Mouse (Mus musculus) layer of hippocampus, postnatal 14 days (tissue): ENCODE measurements around the gene Aldh1l2. TPM values are rescaled to one million over a fixed set of nuclear protein-coding genes. Genes with fewer than 3 reads are reported as not detected.
A peak's percentile ranks its signal among the peaks of the same experiment; 100 is the strongest.
"Not testable (repeated sequence)": the region's sequence is repeated elsewhere in the genome, so short reads cannot be mapped to it uniquely, and the experiment has no call there.

Experiments used
- DNase-seq, 2 experiments: peaks; one replicate each; pipeline ENCODE4 v3.0.0; 2021 to 2022; ENCODE audit warnings: low spot score in 2 of 2, mixed read lengths in 1 of 2
- long read RNA-seq, 2 experiments: library from polyadenylated mRNA; stranded (forward); transcript quantifications; one replicate each; pipeline ENCODE4 v2.0.0; 2021
- total RNA-seq, 2 experiments: library from RNA; stranded (reverse); gene quantifications; 2 replicates each; pipeline ENCODE4 v1.2.3; 2021

Gene Aldh1l2
- 1 to 10 TPM; 5.5 to 5.6 TPM for total RNA-seq
- long read RNA-seq, experiment 1, partial matches to known transcripts = 2 of 4 reads
- long read RNA-seq, experiment 1, other reads (novel, unspliced or antisense) = 2 of 4 reads
- long read RNA-seq, experiment 2, partial matches to known transcripts = 2 of 2 reads
- long read RNA-seq, experiment 2, other reads (novel, unspliced or antisense) = 0 of 2 reads

DNA sequence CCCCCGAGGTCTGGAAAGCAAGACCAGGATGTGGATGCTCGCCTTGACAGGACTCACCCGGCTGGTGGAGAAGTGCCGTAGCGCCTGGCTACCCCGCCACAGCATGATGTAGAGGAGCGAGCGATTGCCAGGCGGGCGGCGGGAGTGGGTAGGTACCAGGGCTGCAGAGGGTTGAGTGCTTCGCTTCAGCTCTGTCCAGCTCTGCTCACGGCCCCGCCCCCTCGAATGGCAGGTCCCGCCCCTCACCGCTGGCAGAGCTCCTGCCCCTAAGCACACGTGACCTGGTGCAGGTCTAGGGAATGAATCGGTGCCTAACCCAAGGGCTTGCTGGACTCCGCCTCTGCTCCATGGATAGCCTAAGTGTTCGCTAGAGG lies at the start of gene Aldh1l2:
Aldh1l2 (minus strand) TSS at position 231 of the 374 bp plus-strand sequence.
- DNase-seq = peak; percentile 37 to 46

DNA sequence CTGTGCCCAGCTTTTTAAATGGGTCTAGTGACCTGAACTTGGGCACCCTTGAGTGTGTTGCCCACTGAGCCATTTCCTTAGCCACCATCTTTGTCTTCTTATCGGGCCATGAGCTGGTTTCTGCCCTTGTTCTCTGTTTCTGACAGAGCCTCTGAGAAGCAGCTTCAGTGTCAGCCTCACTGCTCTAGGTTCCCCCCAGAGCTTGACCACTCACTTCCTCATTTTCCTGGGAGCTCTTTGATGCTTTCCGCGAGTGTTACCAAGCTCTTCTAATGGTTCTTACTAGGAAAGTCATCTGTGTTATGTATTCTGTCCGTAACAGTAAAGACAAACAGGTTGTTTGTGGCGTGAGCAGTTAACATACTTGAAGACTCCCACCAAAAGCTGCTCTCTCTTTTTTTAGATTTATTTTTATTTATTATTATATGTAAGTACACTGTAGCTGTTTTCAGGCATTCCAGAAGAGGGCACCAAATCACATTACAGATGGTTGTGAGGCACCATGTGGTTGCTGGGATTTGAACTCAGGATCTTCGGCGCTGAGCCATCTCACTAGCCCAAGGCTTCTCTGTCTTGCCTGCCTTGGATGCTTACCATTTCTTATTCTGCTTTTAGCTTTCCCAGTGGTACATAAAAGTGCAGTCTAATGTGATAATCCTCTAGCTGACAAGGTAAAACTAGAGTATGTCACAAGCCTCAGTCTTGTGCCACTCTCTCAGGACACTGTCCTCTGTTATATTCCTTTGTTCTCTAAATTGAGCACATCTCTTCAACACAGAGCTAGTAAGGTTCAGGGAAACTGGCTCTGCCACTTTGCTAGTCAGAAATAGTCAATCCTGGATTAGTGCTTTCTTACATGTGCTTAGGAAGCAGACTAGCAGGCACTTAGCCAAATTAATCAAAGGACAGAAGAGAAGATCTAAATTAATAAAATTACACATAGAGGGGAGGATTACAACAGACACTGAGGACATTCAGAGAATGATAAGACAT lies 31.8 kb upstream of the Aldh1l2 start:
- DNase-seq = no peak

DNA sequence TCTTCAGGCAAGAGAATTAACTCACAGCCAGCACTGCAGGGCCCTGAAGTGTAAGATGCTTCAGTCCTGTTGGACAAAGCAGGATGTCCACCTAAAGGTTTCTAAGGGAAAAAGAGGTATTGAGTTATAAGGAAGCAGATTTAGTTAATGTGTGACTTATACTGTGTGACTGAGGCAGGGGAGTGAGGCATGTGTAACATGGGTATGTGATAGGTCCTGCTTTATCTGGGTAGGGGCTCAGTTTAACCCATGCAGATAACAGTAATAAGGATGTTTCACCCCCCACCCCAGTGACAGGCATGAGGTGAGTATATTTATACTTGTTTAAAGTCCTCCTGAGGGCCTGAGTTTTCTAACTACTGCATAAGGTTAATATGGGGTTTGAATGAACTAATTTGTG lies 29.1 kb upstream of the Aldh1l2 start:
- no peak for DNase-seq

DNA sequence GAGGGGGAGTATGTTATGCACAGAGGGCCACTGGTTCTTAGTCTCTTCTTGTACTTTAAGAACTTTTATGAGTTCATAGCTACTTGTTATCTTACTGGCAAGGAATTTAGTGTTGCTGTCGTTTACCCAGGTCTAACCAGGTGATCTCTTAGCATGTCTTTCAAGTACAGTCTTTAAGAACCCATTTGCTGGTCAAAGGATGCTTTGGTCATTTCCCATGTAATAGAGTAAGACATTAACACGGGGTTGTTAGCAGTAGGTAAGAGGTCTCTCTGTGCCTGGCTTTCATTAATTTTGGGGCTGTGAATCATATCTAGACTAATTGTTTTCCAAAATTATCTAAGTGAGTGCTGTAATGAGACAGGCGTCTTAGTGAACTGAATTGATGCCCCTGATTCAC lies 11.4 kb upstream of the Aldh1l2 start:
- DNase-seq = no peak

DNA sequence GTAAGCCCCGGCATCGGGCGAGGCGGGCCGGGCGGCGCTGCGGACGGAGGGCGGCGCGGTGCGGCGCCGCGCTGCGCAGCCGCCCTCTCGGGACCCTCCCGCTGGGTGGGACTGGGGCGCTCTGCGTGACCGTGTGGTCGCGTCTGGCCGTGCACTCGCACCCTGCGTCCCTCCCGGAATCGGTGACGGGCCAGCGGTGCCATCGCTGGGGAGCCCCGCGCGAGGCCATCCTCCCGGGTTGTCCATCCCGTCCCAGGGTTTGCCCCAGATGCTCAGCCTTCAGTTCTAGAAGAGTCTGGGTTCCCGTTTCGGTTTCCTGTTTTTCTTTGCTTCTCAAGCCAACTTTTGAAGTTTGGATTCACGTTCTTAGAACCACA lies 10.2 kb upstream of the Aldh1l2 start:
- DNase-seq = no peak

DNA sequence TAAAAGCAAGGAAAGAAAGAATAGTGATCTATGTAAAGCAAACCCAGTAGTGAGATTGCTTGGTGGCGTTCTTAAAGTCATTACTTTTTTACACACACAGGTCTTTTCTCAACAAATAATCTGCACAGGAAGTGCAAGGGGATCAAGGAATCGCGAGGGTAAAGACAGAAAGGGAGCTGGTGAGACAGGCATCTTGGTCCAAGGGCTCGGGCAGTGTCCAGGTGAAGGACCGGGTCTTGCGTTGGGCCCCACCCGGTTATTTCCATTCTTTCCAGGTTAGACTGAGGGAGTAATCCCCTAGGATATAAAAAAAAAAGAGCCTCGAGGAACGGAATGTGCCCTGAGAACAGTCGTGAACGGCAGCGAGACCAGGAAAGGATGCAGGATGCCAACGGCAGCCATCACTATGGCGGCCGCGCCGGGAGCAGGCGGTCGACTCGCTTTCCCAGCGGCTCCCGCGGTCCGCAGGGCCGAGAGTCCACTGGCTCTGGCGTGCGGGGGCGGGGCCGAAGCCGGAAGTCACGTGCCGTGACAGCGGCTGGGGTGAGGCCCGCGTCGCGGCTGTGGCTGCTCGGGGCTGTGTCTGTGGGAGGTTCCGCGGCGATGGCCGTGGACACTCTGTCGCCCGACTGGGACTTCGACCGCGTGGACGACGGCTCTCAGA lies 9.6 kb upstream of the Aldh1l2 start, which contains the start of gene Washc4:
Washc4 (plus strand) TSS at position 314 of the 664 bp plus-strand sequence.
- DNase-seq = peak; percentile 92 to 95

GRCm38 (mm10) chr10:83542241-83542640 lies 8.3 kb upstream of the Aldh1l2 start:
- DNase-seq = peak in 1 of 2 experiments; percentile 37

- no peak for DNase-seq
These were observed 6.2 kb upstream of the Aldh1l2 start for GRCm38 (mm10) chr10:83540092-83540491.

GRCm38 (mm10) chr10:83539311-83539980 lies 5.5 kb upstream of the Aldh1l2 start:
- DNase-seq = no peak

GRCm38 (mm10) chr10:83536436-83536835 lies 2.5 kb upstream of the Aldh1l2 start:
- DNase-seq = no peak

DNA sequence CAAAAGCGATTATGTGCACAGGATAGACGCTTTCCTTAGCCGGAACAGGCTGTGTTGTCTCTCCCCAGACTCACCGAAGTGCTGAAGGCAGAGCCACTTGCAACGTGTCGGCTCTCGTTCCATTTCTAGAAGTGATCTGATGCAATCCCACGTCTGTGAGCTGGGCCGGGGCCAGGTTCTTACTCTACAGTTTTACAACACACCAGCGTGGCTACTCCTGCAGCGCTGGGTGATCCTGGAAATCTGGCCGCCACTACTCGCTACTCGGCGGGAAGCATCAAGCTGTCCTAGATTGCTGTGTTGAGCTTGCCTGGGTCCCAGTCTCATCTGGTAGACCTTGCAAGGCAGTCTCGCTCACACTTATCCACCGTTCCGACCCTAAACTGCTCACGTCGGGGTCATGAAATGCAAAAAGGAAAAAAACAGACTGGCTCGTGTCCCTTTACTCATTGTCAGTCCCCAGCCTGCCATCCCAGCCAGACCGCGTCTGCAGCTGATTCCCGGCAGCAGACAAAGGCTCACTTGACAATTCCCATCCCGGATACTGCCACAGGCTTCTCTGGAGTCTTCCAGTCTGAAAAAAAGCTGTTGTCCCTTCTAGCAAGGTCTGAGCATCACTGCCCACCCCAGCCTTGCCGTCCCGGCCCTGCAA lies 556 bp downstream of the Aldh1l2 start:
- DNase-seq = peak; percentile 21 to 29

DNA sequence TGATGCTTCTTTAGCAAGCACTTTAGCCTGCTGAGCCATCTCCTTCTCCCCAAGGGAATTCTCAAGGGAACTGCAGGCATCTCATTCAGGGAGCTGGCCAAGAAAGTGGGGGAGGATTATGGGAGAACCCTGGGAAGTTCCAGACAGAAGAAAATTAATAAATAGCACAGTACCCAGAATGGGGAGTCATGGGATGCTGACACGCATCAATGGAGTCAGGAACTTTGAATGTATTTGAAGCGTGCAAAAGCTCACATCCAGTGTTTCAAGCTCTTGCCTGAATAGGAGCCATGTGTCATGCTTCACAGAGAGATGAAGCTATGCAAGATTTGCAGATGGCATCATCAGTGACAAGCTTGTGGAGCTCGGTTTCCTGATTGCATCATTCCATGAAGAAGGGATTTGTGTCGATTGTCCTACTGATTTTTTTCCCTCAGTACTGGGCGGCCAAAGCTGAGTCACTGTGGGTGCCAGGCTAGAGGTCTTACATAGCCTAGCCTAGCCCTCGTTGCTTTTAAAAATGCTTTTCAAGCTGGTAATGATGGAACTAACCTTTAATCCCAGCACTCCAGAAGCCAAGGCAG lies 3.5 kb downstream of the Aldh1l2 start:
- no peak for DNase-seq

DNA sequence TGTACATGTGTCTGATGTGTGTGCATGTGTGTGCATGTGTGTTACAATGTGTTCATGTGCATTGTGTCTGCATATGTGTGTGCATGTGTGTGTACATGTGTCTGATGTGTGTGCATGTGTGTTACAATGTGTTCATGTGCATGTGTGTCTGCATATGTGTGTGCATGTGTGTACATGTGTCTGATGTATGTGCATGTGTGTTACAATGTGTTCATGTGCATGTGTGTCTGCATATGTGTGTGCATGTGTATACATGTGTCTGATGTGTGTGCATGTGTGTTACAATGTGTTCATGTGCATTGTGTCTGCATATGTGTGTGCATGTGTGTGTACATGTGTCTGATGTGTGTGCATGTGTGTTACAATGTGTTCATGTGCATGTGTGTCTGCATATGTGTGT lies 9.7 kb downstream of the Aldh1l2 start:
- DNase-seq = not testable (repeated sequence)

- DNase-seq = no peak
These were observed 12.9 kb downstream of the Aldh1l2 start for GRCm38 (mm10) chr10:83520990-83521389.

DNA sequence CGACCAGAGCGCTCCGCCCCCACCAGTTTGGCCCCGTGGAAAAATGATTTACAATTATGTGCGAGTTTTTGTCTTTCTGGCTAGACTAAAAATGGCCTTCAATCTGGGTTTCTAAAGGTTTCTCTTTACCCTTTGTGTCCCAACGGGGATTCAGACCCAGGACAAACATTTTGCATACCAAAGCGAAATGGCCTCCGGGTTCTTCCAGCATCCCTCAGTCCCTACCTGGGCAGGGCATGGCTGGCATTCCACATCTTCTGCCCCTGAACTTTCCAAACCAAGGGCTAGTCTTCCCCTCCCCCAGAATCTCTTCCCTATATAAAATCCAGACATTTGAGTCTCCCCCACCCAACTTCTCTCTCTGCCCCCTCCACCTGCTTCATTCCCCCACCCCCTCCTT lies 20.2 kb downstream of the Aldh1l2 start:
- no peak for DNase-seq

DNA sequence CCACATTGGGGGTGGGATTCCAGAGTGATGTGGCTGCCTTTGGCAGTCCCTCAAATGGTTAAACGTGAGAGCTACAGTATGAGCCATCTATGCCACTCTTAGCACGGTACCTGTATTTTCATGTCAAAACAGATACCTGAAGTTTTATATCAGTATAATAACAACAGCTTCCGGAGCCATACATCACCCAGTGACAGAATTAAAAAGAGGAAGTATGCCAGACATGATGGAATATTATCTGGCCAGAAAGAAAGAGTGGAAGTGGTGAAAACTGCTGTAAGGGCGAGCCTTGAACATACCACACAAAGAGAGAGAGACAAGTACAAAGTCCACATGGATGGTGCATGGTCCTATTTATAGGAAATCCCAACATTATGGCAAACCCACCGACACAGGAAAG lies 22.6 kb downstream of the Aldh1l2 start:
- no peak for DNase-seq

DNA sequence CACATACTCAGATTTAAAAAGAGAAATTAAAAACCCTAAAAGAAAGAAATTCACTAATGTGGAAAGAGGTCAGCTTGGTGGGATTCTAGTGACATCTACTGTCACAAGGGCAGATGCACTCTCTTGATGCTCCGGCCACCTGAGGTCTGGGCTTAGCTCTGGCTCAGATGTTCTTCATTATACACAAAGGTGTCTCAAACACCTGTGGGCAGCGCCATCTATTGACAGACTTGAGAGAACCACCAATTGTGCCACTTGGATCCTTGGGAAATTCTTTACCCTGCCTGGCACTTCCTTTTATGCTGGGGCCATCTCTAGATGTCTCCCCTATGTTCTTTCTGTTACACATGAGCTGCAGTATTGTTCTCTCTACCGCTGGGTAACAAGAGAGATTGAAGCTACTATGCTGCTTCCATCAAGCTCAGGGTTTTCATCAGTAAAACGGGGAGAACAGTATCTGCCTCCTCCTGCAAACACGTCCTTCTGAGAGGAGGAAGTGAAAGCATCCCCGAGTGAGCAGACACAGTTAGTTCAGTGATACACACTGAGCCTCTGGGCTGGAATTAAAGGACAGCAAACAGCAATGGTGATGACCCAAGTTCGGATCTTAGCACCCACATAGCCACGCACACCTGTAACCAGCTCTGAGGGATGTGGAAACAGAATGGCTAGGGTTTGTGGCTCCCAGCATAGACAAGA lies 24.8 kb downstream of the Aldh1l2 start:
- no peak for DNase-seq

- no peak for DNase-seq
These were observed 36.6 kb downstream of the Aldh1l2 start for GRCm38 (mm10) chr10:83497321-83497720.

GRCm38 (mm10) chr10:83490506-83490905 lies 43.4 kb downstream of the Aldh1l2 start:
- no peak for DNase-seq

DNA sequence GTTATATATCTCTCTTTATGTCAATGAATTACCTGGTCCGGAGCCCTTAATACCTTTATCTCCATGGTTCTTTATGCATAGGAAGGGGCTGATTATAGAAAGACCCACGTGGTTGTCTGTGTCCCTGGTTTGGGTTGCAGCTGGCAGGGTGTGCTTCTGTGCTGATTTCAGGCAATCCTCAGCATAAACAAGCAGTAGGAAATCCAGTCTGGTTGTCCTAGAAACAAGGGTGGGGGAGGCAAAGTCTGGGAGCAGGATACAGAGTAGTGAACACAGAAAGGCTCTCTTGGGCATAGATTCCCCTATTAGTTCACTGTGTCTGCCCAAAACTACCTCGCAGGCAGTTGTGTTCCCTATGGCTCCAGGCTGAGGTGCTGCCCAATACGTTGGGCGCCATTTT lies 56.7 kb downstream of the Aldh1l2 start:
- peak in 1 of 2 experiments; percentile 24 for DNase-seq
